Mouse (Mus musculus): Measurements from ENCODE around the gene Ifitm6. TPM values are rescaled to one million over a fixed set of nuclear protein-coding genes. Genes with fewer than 3 reads are reported as not detected.
"Not testable (repeated sequence)": the region's sequence is repeated elsewhere in the genome, so short reads cannot be mapped to it uniquely, and the experiment has no call there.

Gene Ifitm6
- polyA plus RNA-seq, 1 experiment: 4.4 TPM

DNA sequence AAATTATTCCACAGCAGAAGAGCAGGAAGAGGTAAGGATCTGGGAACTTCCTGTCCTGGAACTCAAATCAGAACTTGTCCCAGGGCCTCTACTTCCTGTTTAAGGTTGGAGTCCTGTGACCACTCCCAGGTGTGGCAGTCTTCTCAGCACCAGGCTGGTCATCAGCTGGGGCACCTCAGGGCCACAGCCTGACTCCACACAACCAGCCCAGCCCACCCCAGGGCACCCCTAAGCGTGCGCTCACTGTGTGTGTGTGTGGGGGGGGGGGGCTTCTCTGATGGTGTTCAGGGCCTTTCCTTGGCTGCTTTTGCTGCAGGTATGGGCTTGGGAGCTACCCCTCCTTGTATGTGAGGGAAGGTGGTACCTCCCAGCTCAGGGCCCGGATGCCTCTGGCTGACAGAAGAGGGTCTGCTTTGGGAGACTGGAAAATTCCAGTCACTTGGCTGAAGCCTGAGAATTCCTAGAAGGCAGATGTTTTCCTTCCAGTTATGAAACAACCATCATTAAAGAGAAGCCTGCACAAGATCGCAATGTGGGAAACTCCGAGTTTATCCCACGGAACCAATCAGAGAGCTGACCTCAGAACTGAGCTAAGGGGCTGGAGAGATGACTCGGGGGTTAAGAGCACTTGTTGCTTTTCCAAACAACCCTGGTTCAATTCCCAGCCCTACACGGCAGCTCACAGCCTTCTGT, 46.1 kb downstream of the Ifitm6 start:
- no peaks in the 10 kb centered on the region for H3K27me3 ChIP-seq (ENCODE audit: control insufficient read depth, insufficient read depth, insufficient read length)

GRCm38 (mm10) chr7:140970931-140971330, 46.8 kb downstream of the Ifitm6 start:
- TF ChIP-seq USF1 (IDR thresholded peaks at IDR 0.05; ENCODE audit: low read depth) (no peak), MYOD1 (IDR thresholded peaks at IDR 0.05; ENCODE audit: control insufficient read depth in 1 of 3, insufficient read length in 2 of 3, low read depth in 2 of 3) (no peak), MAX (IDR thresholded peaks at IDR 0.05; ENCODE audit: low read depth) (no peak), SRF (IDR thresholded peaks at IDR 0.05; ENCODE audit: control insufficient read depth, insufficient read length, low read depth) (no peak), TCF3 (IDR thresholded peaks at IDR 0.05; ENCODE audit: insufficient read length, low read depth) (no peak), REST (IDR thresholded peaks at IDR 0.05; ENCODE audit: insufficient read depth, insufficient read length) (no peak), POLR2A (IDR thresholded peaks at IDR 0.05; ENCODE audit: insufficient read length, low read depth) (no peak), TCF12 (IDR thresholded peaks at IDR 0.05; ENCODE audit: insufficient read depth, poor library complexity, severe bottlenecking) (no peak)
- no peak overlapping the region for H3K4me3 ChIP-seq
- no peak overlapping the region for H3K4me2 ChIP-seq (ENCODE audit: low read depth)
- no peaks in the 10 kb centered on the region for H3K27me3 ChIP-seq (ENCODE audit: control insufficient read depth, insufficient read depth, insufficient read length)
- H3K79me2 ChIP-seq (ENCODE audit: control insufficient read depth, insufficient read depth): no peaks in the 10 kb centered on the region
- no peaks in the 10 kb centered on the region for H3K36me3 ChIP-seq (ENCODE audit: control insufficient read depth, insufficient read depth)
- no peak overlapping the region for H3ac ChIP-seq (ENCODE audit: control insufficient read depth, insufficient read length)

More for the DNA sequence above, 46.1 kb downstream of the Ifitm6 start:
- Histone ChIP-seq H3ac (ENCODE audit: control insufficient read depth, insufficient read length) (no peak overlapping the region), H3K36me3 (ENCODE audit: control insufficient read depth, insufficient read depth) (no peaks in the 10 kb centered on the region), H3K79me2 (ENCODE audit: control insufficient read depth, insufficient read depth) (no peaks in the 10 kb centered on the region), H3K4me2 (ENCODE audit: low read depth) (no peak overlapping the region), H3K4me3 (no peak overlapping the region)
- TF ChIP-seq POLR2A (IDR thresholded peaks at IDR 0.05; ENCODE audit: insufficient read length, low read depth): no peak
- no peak for TF ChIP-seq REST (IDR thresholded peaks at IDR 0.05; ENCODE audit: insufficient read depth, insufficient read length)
- TF ChIP-seq E2F4 (IDR thresholded peaks at IDR 0.05; ENCODE audit: insufficient read depth): no peak
- no peak for TF ChIP-seq TCF3 (IDR thresholded peaks at IDR 0.05; ENCODE audit: insufficient read length, low read depth)
- no peak for TF ChIP-seq USF1 (IDR thresholded peaks at IDR 0.05; ENCODE audit: low read depth)
- TF ChIP-seq SRF (IDR thresholded peaks at IDR 0.05; ENCODE audit: control insufficient read depth, insufficient read length, low read depth): no peak
- TF ChIP-seq MYOG (IDR thresholded peaks at IDR 0.05; ENCODE audit: control insufficient read depth in 1 of 3, insufficient read depth in 1 of 3, insufficient read length in 2 of 3, low read depth in 2 of 3): no peak
- no peak for TF ChIP-seq POLR2AphosphoS2 (IDR thresholded peaks at IDR 0.05; ENCODE audit: insufficient read length, low read depth)
- no peak for TF ChIP-seq MYOD1 (IDR thresholded peaks at IDR 0.05; ENCODE audit: control insufficient read depth in 1 of 3, insufficient read length in 2 of 3, low read depth in 2 of 3)
- TF ChIP-seq CEBPB (IDR thresholded peaks at IDR 0.05; ENCODE audit: insufficient read depth, poor library complexity, severe bottlenecking): no peak
- no peak for TF ChIP-seq TCF12 (IDR thresholded peaks at IDR 0.05; ENCODE audit: insufficient read depth, poor library complexity, severe bottlenecking)
- no peak for TF ChIP-seq MAX (IDR thresholded peaks at IDR 0.05; ENCODE audit: low read depth)

GRCm38 (mm10) chr7:140968710-140969109, 49.0 kb downstream of the Ifitm6 start:
- peak in 1 of 3 experiments; percentile 26 for TF ChIP-seq MYOD1 (IDR thresholded peaks at IDR 0.05; ENCODE audit: control insufficient read depth in 1 of 3, insufficient read length in 2 of 3, low read depth in 2 of 3)
- H3K79me2 ChIP-seq (ENCODE audit: control insufficient read depth, insufficient read depth); H3K36me3 ChIP-seq (ENCODE audit: control insufficient read depth, insufficient read depth); H3K27me3 ChIP-seq (ENCODE audit: control insufficient read depth, insufficient read depth, insufficient read length); H3K4me3 ChIP-seq; H3ac ChIP-seq (ENCODE audit: control insufficient read depth, insufficient read length): not testable (repeated sequence)
- H3K4me2 ChIP-seq (ENCODE audit: low read depth): peak overlapping the region; percentile 58

GRCm38 (mm10) chr7:140967862-140968591, 49.7 kb downstream of the Ifitm6 start:
- no peaks in the 10 kb centered on the region for H3K36me3 ChIP-seq (ENCODE audit: control insufficient read depth, insufficient read depth)
- H3K27me3 ChIP-seq (ENCODE audit: control insufficient read depth, insufficient read depth, insufficient read length): no peaks in the 10 kb centered on the region
- no peak overlapping the region for H3K4me3 ChIP-seq
- H3ac ChIP-seq (ENCODE audit: control insufficient read depth, insufficient read length): no peak overlapping the region
- no peaks in the 10 kb centered on the region for H3K79me2 ChIP-seq (ENCODE audit: control insufficient read depth, insufficient read depth)
- TF ChIP-seq TCF3 (IDR thresholded peaks at IDR 0.05; ENCODE audit: insufficient read length, low read depth) (no peak), CEBPB (IDR thresholded peaks at IDR 0.05; ENCODE audit: insufficient read depth, poor library complexity, severe bottlenecking) (no peak), REST (IDR thresholded peaks at IDR 0.05; ENCODE audit: insufficient read depth, insufficient read length) (no peak), SRF (IDR thresholded peaks at IDR 0.05; ENCODE audit: control insufficient read depth, insufficient read length, low read depth) (no peak), USF1 (IDR thresholded peaks at IDR 0.05; ENCODE audit: low read depth) (no peak), MAX (IDR thresholded peaks at IDR 0.05; ENCODE audit: low read depth) (no peak), POLR2A (IDR thresholded peaks at IDR 0.05; ENCODE audit: insufficient read length, low read depth) (no peak), E2F4 (IDR thresholded peaks at IDR 0.05; ENCODE audit: insufficient read depth) (no peak), MYOD1 (IDR thresholded peaks at IDR 0.05; ENCODE audit: control insufficient read depth in 1 of 3, insufficient read length in 2 of 3, low read depth in 2 of 3) (no peak), POLR2AphosphoS2 (IDR thresholded peaks at IDR 0.05; ENCODE audit: insufficient read length, low read depth) (no peak), MYOG (IDR thresholded peaks at IDR 0.05; ENCODE audit: control insufficient read depth in 1 of 3, insufficient read depth in 1 of 3, insufficient read length in 2 of 3, low read depth in 2 of 3) (no peak)
- peak overlapping the region; percentile 58 for H3K4me2 ChIP-seq (ENCODE audit: low read depth)

DNA sequence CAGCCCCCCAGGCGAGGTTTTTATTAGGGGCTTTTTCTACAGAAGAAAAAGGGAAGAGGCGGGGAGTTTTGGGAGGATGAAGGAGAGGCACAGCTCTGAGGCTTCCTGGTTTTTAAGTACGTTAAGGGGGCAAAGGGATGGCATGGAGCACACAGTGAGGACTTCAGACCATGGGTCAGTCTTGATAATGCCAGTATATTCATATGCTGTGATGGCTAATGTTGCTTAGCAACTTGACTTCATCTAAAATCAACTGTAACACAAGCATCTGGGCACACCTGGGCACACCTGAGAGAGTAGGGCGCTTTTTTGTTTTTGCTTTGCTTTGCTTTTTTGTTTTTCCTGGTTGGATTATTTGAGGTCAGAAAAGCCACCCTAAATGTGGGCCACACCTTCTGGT, 50.8 kb downstream of the Ifitm6 start, which contains the start of gene Ifitm1:
Gene Ifitm1, plus strand, starts transcription at position 301 of the 400 bp plus-strand sequence.
- H3K79me2 ChIP-seq (ENCODE audit: control insufficient read depth, insufficient read depth): no peaks in the 10 kb centered on the region
- H3K27me3 ChIP-seq (ENCODE audit: control insufficient read depth, insufficient read depth, insufficient read length): no peaks in the 10 kb centered on the region
- H3K4me2 ChIP-seq (ENCODE audit: low read depth): peak within 1 kb of the TSS; percentile 58
- no peak within 1 kb of the TSS for H3ac ChIP-seq (ENCODE audit: control insufficient read depth, insufficient read length)
- no peak within 1 kb of the TSS for H3K4me3 ChIP-seq
- H3K36me3 ChIP-seq (ENCODE audit: control insufficient read depth, insufficient read depth): no peaks in the 10 kb centered on the region
- TF ChIP-seq MYOG (IDR thresholded peaks at IDR 0.05; ENCODE audit: control insufficient read depth in 1 of 3, insufficient read depth in 1 of 3, insufficient read length in 2 of 3, low read depth in 2 of 3) (no peak), E2F4 (IDR thresholded peaks at IDR 0.05; ENCODE audit: insufficient read depth) (no peak), REST (IDR thresholded peaks at IDR 0.05; ENCODE audit: insufficient read depth, insufficient read length) (no peak), SRF (IDR thresholded peaks at IDR 0.05; ENCODE audit: control insufficient read depth, insufficient read length, low read depth) (no peak), TCF12 (IDR thresholded peaks at IDR 0.05; ENCODE audit: insufficient read depth, poor library complexity, severe bottlenecking) (no peak), POLR2A (IDR thresholded peaks at IDR 0.05; ENCODE audit: insufficient read length, low read depth) (no peak), MAX (IDR thresholded peaks at IDR 0.05; ENCODE audit: low read depth) (no peak), USF1 (IDR thresholded peaks at IDR 0.05; ENCODE audit: low read depth) (no peak), CEBPB (IDR thresholded peaks at IDR 0.05; ENCODE audit: insufficient read depth, poor library complexity, severe bottlenecking) (no peak), TCF3 (IDR thresholded peaks at IDR 0.05; ENCODE audit: insufficient read length, low read depth) (no peak), MYOD1 (IDR thresholded peaks at IDR 0.05; ENCODE audit: control insufficient read depth in 1 of 3, insufficient read length in 2 of 3, low read depth in 2 of 3) (no peak), POLR2AphosphoS2 (IDR thresholded peaks at IDR 0.05; ENCODE audit: insufficient read length, low read depth) (no peak)
